ENCODE assay signal across 26 mouse cellular contexts in genomic region chr8:79023922-79024321, GRCm38 (mm10). TPM values are rescaled to one million over a fixed set of nuclear protein-coding genes. Genes with fewer than 3 reads are reported as not detected.
A peak's percentile ranks its signal among the peaks of the same experiment; 100 is the strongest.
DNase-seq lines count a peak whose midpoint lies in the region; ATAC-seq and TF ChIP-seq lines count a peak whose summit lies in the region.
"Had no signal": no experiment of that assay in that cellular context is flagged by ENCODE, and none has a peak within 500 bp of the region (broad histone marks: within the 10 kb centered on the region; RNA-seq: fewer than 3 reads in every experiment).

No protein-coding gene starts in this region.

- H3K27ac ChIP-seq in lung, embryonic 14.5 days (ENCODE audit: low read depth), result no peak overlapping the region
- H3K27ac ChIP-seq in ES-E14 (ENCODE audit: insufficient read depth, low read depth, low read length, poor library complexity, severe bottlenecking), result no peak overlapping the region
- no peak overlapping the region for H3K27ac ChIP-seq in forebrain, embryonic 12.5 days
- H3K27ac ChIP-seq: embryonic facial prominence, embryonic 12.5 days; embryonic facial prominence, embryonic 15.5 days; forebrain, embryonic 15.5 days; heart, embryonic 10.5 days; heart, embryonic 13.5 days; hindbrain, embryonic 12.5 days; hindbrain, embryonic 15.5 days; intestine, embryonic 15.5 days had no signal

- no peaks in the 10 kb centered on the region for H3K9me3 ChIP-seq in lung, embryonic 14.5 days (ENCODE audit: low read depth, low read length)
- no peaks in the 10 kb centered on the region for H3K9me3 ChIP-seq in ES-E14 (ENCODE audit: control insufficient read depth, insufficient read depth, low read depth, low read length)
- H3K9me3 ChIP-seq in forebrain, embryonic 12.5 days, result no peaks in the 10 kb centered on the region
- H3K9me3 ChIP-seq: embryonic facial prominence, embryonic 12.5 days; embryonic facial prominence, embryonic 15.5 days; forebrain, embryonic 15.5 days; hindbrain, embryonic 12.5 days; hindbrain, embryonic 15.5 days; intestine, embryonic 15.5 days had no signal

- H3K9ac ChIP-seq in lung, embryonic 14.5 days, result no peak overlapping the region
- no peak overlapping the region for H3K9ac ChIP-seq in ES-E14 (ENCODE audit: insufficient read depth, low read depth, low read length, poor library complexity, severe bottlenecking)
- H3K9ac ChIP-seq in forebrain, embryonic 12.5 days, result no peak overlapping the region
- H3K9ac ChIP-seq: embryonic facial prominence, embryonic 12.5 days; embryonic facial prominence, embryonic 15.5 days; forebrain, embryonic 15.5 days; heart, embryonic 13.5 days; hindbrain, embryonic 12.5 days; hindbrain, embryonic 15.5 days; intestine, embryonic 15.5 days had no signal

- 0 out of 2 replicates have a peak, but pooled peaks have one; percentile 17 for TF ChIP-seq CTCF in lung, embryonic 14.5 days (IDR thresholded peaks at IDR 0.05; ENCODE audit: low read depth)

- no peak for ATAC-seq in CD4-positive, CD25-positive, alpha-beta regulatory T cell, adult 4 months
- ATAC-seq in lung, embryonic 14.5 days (ENCODE audit: insufficient read depth), result no peak
- ATAC-seq in forebrain, embryonic 12.5 days (ENCODE audit: low FRiP score), result no peak
- ATAC-seq: forebrain, embryonic 15.5 days; intestine, embryonic 15.5 days had no signal

- in situ Hi-C loops in ES-E14 (cut with MboI; ENCODE audit: low sequenced_read_pairs in 2 of 2, unreplicated experiment in 2 of 2), result no loop called here

- H3K27me3 ChIP-seq in lung, embryonic 14.5 days (ENCODE audit: insufficient read depth, low read length), result no peaks in the 10 kb centered on the region
- no peaks in the 10 kb centered on the region for H3K27me3 ChIP-seq in forebrain, embryonic 12.5 days
- H3K27me3 ChIP-seq: embryonic facial prominence, embryonic 12.5 days; embryonic facial prominence, embryonic 15.5 days; forebrain, embryonic 15.5 days; heart, embryonic 13.5 days; hindbrain, embryonic 12.5 days; hindbrain, embryonic 15.5 days; intestine, embryonic 15.5 days had no signal

- H3K4me2 ChIP-seq in lung, embryonic 14.5 days, result no peak overlapping the region
- no peak overlapping the region for H3K4me2 ChIP-seq in forebrain, embryonic 12.5 days
- H3K4me2 ChIP-seq: embryonic facial prominence, embryonic 12.5 days; embryonic facial prominence, embryonic 15.5 days; forebrain, embryonic 15.5 days; heart, embryonic 13.5 days; hindbrain, embryonic 12.5 days; hindbrain, embryonic 15.5 days; intestine, embryonic 15.5 days had no signal

- peak; percentile 13 for DNase-seq in CD4-positive, CD25-positive, alpha-beta regulatory T cell, adult 2 months (ENCODE audit: low read depth, low spot score)
- no peak for DNase-seq in lung, embryonic 14.5 days
- no peak for DNase-seq in lung, adult 18-20 months
- DNase-seq in ES-E14 (ENCODE audit: low read depth, low spot score), result peak; percentile 39
- DNase-seq in induced T-regulatory cell, adult 2 months (ENCODE audit: low read depth), result peak; percentile 12
- DNase-seq in heart, postnatal 4 days, result no peak
- DNase-seq: adrenal gland, postnatal 10 days; adrenal gland, postnatal 36 days; cerebellum, adult 11 months; cerebellum, adult 2 months; cerebellum, adult 9-11 months; cerebellum, postnatal 25 days; gastrocnemius, postnatal 25 days; heart, adult 18-20 months; heart, postnatal 14 days had no signal

- H3K4me3 ChIP-seq in lung, embryonic 14.5 days (ENCODE audit: low read depth, low read length), result no peak overlapping the region
- H3K4me3 ChIP-seq in ES-E14 (ENCODE audit: insufficient read depth in 1 of 2, low read depth in 1 of 2, low read length in 2 of 2, poor library complexity in 1 of 2, severe bottlenecking in 1 of 2), result no peak overlapping the region
- H3K4me3 ChIP-seq in forebrain, embryonic 12.5 days (replicated peaks), result no peak overlapping the region
- H3K4me3 ChIP-seq: embryonic facial prominence, embryonic 12.5 days; embryonic facial prominence, embryonic 15.5 days; forebrain, embryonic 15.5 days; heart, embryonic 10.5 days; heart, embryonic 13.5 days; hindbrain, embryonic 12.5 days; hindbrain, embryonic 15.5 days; intestine, embryonic 15.5 days had no signal

- no peaks in the 10 kb centered on the region for H3K4me1 ChIP-seq in lung, embryonic 14.5 days (ENCODE audit: insufficient read depth)
- H3K4me1 ChIP-seq in ES-E14 (ENCODE audit: control insufficient read depth in 2 of 2, insufficient read depth in 2 of 2, low read length in 2 of 2, poor library complexity in 1 of 2), result peaks cover 3 to 7% of the 10 kb centered on the region in 2 experiments; a peak in 2 of 4 replicates
- H3K4me1 ChIP-seq in forebrain, embryonic 12.5 days, result 0 out of 2 replicates have a peak, but pooled peaks cover 4% of the 10 kb centered on the region
- H3K4me1 ChIP-seq: embryonic facial prominence, embryonic 12.5 days; heart, embryonic 10.5 days; heart, embryonic 13.5 days; hindbrain, embryonic 12.5 days; intestine, embryonic 15.5 days had no signal

- H3K36me3 ChIP-seq in lung, embryonic 14.5 days (ENCODE audit: insufficient read depth), result no peaks in the 10 kb centered on the region
- H3K36me3 ChIP-seq in ES-E14 (ENCODE audit: control insufficient read depth, insufficient read depth, low read length, poor library complexity, severe bottlenecking), result no peaks in the 10 kb centered on the region
- H3K36me3 ChIP-seq in forebrain, embryonic 12.5 days (replicated peaks), result no peaks in the 10 kb centered on the region
- H3K36me3 ChIP-seq: embryonic facial prominence, embryonic 12.5 days; embryonic facial prominence, embryonic 15.5 days; forebrain, embryonic 15.5 days; heart, embryonic 10.5 days; heart, embryonic 13.5 days; hindbrain, embryonic 12.5 days; hindbrain, embryonic 15.5 days; intestine, embryonic 15.5 days had no signal

- WGBS in lung, embryonic 14.5 days, result 94% methylated on average over 1 of the region's 1 CpGs
- WGBS in forebrain, embryonic 12.5 days, result 100% methylated on average over 1 of the region's 1 CpGs

TF ChIP-seq in ES-E14, 5 proteins besides CTCF, POLR2A, EP300 and RAD21:
- TF ChIP-seq CHD2 (IDR thresholded peaks at IDR 0.05; ENCODE audit: low read depth, low read length) (no peak), MAFK (IDR thresholded peaks at IDR 0.05; ENCODE audit: insufficient read depth, low read depth, low read length) (no peak), HCFC1 (IDR thresholded peaks at IDR 0.05; ENCODE audit: borderline replicate concordance, insufficient read depth, low read length) (no peak), ZC3H11A (IDR thresholded peaks at IDR 0.05; ENCODE audit: borderline replicate concordance, low read depth, low read length) (no peak), ZNF384 (IDR thresholded peaks at IDR 0.05; ENCODE audit: low read depth, low read length) (no peak)

RNA-seq across cellular contexts. Expression of gene Zfp827, which starts 4.3 kb away (rescaled TPM):
- 1 to 10 TPM; 4.5 to 6.7 TPM for polyA plus RNA-seq in CD4-positive, CD25-positive, alpha-beta regulatory T cell, adult 4 months (2017; shearing (Covaris generic))
- 9.5 and 10.1 TPM in 2 replicates for polyA plus RNA-seq in lung, embryonic 14.5 days (2014; fragmentation: Nextera tagmentation; extraction: Ambion mirVana)
- total RNA-seq in ES-E14 (2012; rRNA removed), result 5.8 and 6.3 TPM in 2 replicates
- 10 to 100 TPM; 27.6 to 28.2 TPM for total RNA-seq in heart, postnatal 4 days (2021)
- 13.0 and 13.2 TPM in 2 replicates for polyA plus RNA-seq in forebrain, embryonic 12.5 days (2016; fragmentation: Nextera tagmentation; extraction: Ambion mirVana)
- total RNA-seq: MEL had no signal

Comparison
In these comparisons a context has a peak if more than half of its experiments do, and no peak if none do; other contexts are left out.
1. DNase-seq: peak in CD4-positive, CD25-positive, alpha-beta regulatory T cell, adult 2 months (single experiment), ES-E14 (single experiment) and induced T-regulatory cell, adult 2 months (single experiment); none in lung, embryonic 14.5 days (single experiment), lung, adult 18-20 months (0 of 2) and heart, postnatal 4 days (single experiment).